Mouse (Mus musculus) heart, adult 2 months (tissue): Measurements from ENCODE around the gene Hsd17b1.

Experiments used
- CTCF ChIP-seq: fragments of 200-600 bp; IDR thresholded peaks from 2 replicates; pipeline ENCODE4 v1.8.1; 2022; ENCODE audit warnings: antibody characterized with exemption, mild to moderate bottlenecking, moderate library complexity
- EP300 ChIP-seq: fragments of 200-500 bp; IDR thresholded peaks from 2 replicates; pipeline ENCODE4 v1.6.1; 2011; ENCODE audit warnings: low read depth, low read length, control low read depth; ENCODE audit not compliant: insufficient read depth
- POLR2A ChIP-seq: fragments of 200-500 bp; IDR thresholded peaks from 2 replicates; pipeline ENCODE4 v1.6.1; 2011; ENCODE audit warnings: mild to moderate bottlenecking, low read depth, low read length, control low read depth; ENCODE audit not compliant: insufficient read depth

GRCm38 (mm10) chr11:101070189-101070527 lies 8.1 kb upstream of the Hsd17b1 start:
- TF ChIP-seq POLR2A: no peak
- TF ChIP-seq EP300: no peak
- TF ChIP-seq CTCF: no peak
